Mouse (Mus musculus) lung, embryonic 14.5 days (tissue): ENCODE results near the gene Agpat4. TPM values are rescaled to one million over a fixed set of nuclear protein-coding genes. Genes with fewer than 3 reads are reported as not detected.

Source experiments
- ATAC-seq: fragments of 200-750 bp; cut with Nextera tagmentation; 2 replicates; pipeline ENCODE4 v1.8.0; 2017; ENCODE audit warnings: mild to moderate bottlenecking, moderate TSS enrichment, moderate library complexity; ENCODE audit not compliant: insufficient read depth
- DNase-seq: peaks from one replicate; pipeline ENCODE4 v3.0.0-alpha.2; 2015
- H3K27ac ChIP-seq: fragments of 300-500 bp; sonication (generic); 2 replicates; pipeline ENCODE4 v1.5.1; 2014; ENCODE audit warnings: low read depth, mild to moderate bottlenecking, moderate library complexity
- H3K27me3 ChIP-seq: fragments of 300-500 bp; sonication (generic); 2 replicates; pipeline ENCODE4 v1.6.1; 2014; ENCODE audit warnings: low read length, control low read depth; ENCODE audit not compliant: insufficient read depth
- H3K36me3 ChIP-seq: fragments of 300-500 bp; sonication (generic); 2 replicates; pipeline ENCODE4 v1.6.1; 2014; ENCODE audit warnings: control low read depth; ENCODE audit not compliant: insufficient read depth
- H3K4me1 ChIP-seq: fragments of 300-500 bp; sonication (generic); 2 replicates; pipeline ENCODE4 v1.6.1; 2014; ENCODE audit warnings: antibody characterized with exemption, control low read depth; ENCODE audit not compliant: insufficient read depth
- H3K4me2 ChIP-seq: fragments of 300-500 bp; sonication (generic); 2 replicates; pipeline ENCODE4 v1.6.1; 2014; ENCODE audit warnings: mild to moderate bottlenecking
- H3K4me3 ChIP-seq: fragments of 300-500 bp; sonication (generic); 2 replicates; pipeline ENCODE4 v1.5.1; 2014; ENCODE audit warnings: low read depth, low read length
- H3K9ac ChIP-seq: fragments of 300-500 bp; sonication (generic); 2 replicates; pipeline ENCODE4 v1.6.1; 2014
- H3K9me3 ChIP-seq: fragments of 300-500 bp; sonication (generic); 2 replicates; pipeline ENCODE4 v1.6.1; 2016; ENCODE audit warnings: low read depth, low read length, control low read depth
- CTCF ChIP-seq: IDR thresholded peaks from 2 replicates; pipeline ENCODE4 v1.5.1; 2016; ENCODE audit warnings: antibody characterized with exemption, low read depth
- WGBS: fragments of 180-500 bp; shearing (Covaris S2); extraction: QIAGEN DNeasy Blood & Tissue Kit; methylation state at CpG from one replicate; pipeline ENCODE4 v1.1.7; 2014; 5-methylcytosine and 5-hydroxymethylcytosine counted together
- polyA plus RNA-seq: library from polyadenylated mRNA; unstranded; fragments of >200 nt; fragmentation: Nextera tagmentation; extraction: Ambion mirVana; gene quantifications from 2 replicates; pipeline ENCODE4 v1.2.1, GENCODE M21; 2014

Agpat4 gene
- polyA plus RNA-seq, 1 experiment from 2014 or later = 28.2 TPM

GRCm38 (mm10) chr17:12123168-12123567 lies 4.7 kb downstream of the Agpat4 start:
- H3K9me3 ChIP-seq = peaks cover 3% of the 10 kb centered on the region; the same call in 1 of the 2 replicates
- DNase-seq = no peak
- no peak for ATAC-seq
- H3K27ac ChIP-seq = no peak overlapping the region
- H3K27me3 ChIP-seq = no peaks in the 10 kb centered on the region
- no peak overlapping the region for H3K4me3 ChIP-seq
- H3K9ac ChIP-seq = no peak overlapping the region
- TF ChIP-seq CTCF = no peak
- 72% methylated on average over 3 of the region's 3 CpGs for WGBS
- H3K4me1 ChIP-seq = no peaks in the 10 kb centered on the region
- H3K4me2 ChIP-seq = no peak overlapping the region
- peaks cover 21% of the 10 kb centered on the region for H3K36me3 ChIP-seq

GRCm38 (mm10) chr17:12127056-12127455 lies 8.6 kb downstream of the Agpat4 start:
- no peak for TF ChIP-seq CTCF
- H3K36me3 ChIP-seq = peaks cover 27% of the 10 kb centered on the region
- WGBS = 76% methylated on average over 4 of the region's 4 CpGs
- H3K27ac ChIP-seq = no peak overlapping the region
- ATAC-seq (peak; percentile 66), DNase-seq (peak; percentile 28)
- no peaks in the 10 kb centered on the region for H3K4me1 ChIP-seq
- no peak overlapping the region for H3K4me2 ChIP-seq
- peaks cover 3% of the 10 kb centered on the region; the same call in 1 of the 2 replicates for H3K9me3 ChIP-seq
- no peaks in the 10 kb centered on the region for H3K27me3 ChIP-seq
- H3K9ac ChIP-seq = no peak overlapping the region
- H3K4me3 ChIP-seq = no peak overlapping the region

GRCm38 (mm10) chr17:12128976-12129375 lies 10.5 kb downstream of the Agpat4 start:
- TF ChIP-seq CTCF = no peak
- no peak for ATAC-seq

GRCm38 (mm10) chr17:12131171-12131570 lies 12.7 kb downstream of the Agpat4 start:
- WGBS = 75% methylated on average over 5 of the region's 5 CpGs
- Histone ChIP-seq H3K9ac (no peak overlapping the region), H3K4me3 (no peak overlapping the region), H3K4me1 (no peaks in the 10 kb centered on the region), H3K36me3 (peaks cover 11% of the 10 kb centered on the region; the same call in 1 of the 2 replicates), H3K4me2 (no peak overlapping the region), H3K9me3 (no peaks in the 10 kb centered on the region), H3K27ac (no peak overlapping the region), H3K27me3 (no peaks in the 10 kb centered on the region)
- no peak for ATAC-seq
- no peak for TF ChIP-seq CTCF
- no peak for DNase-seq

More at GRCm38 (mm10) chr17:12128976-12129375, 10.5 kb downstream of the Agpat4 start:
- Histone ChIP-seq H3K36me3 (peaks cover 23% of the 10 kb centered on the region), H3K4me3 (no peak overlapping the region), H3K4me2 (no peak overlapping the region), H3K9ac (no peak overlapping the region), H3K9me3 (peaks cover 3% of the 10 kb centered on the region; the same call in 1 of the 2 replicates), H3K4me1 (no peaks in the 10 kb centered on the region), H3K27ac (no peak overlapping the region), H3K27me3 (no peaks in the 10 kb centered on the region)
- no peak for DNase-seq
- 83% methylated on average over 2 of the region's 2 CpGs for WGBS

- DNase-seq = no peak
- Histone ChIP-seq H3K4me1 (no peaks in the 10 kb centered on the region), H3K4me2 (no peak overlapping the region), H3K27ac (no peak overlapping the region), H3K9me3 (no peaks in the 10 kb centered on the region), H3K9ac (no peak overlapping the region), H3K27me3 (no peaks in the 10 kb centered on the region), H3K4me3 (no peak overlapping the region), H3K36me3 (peaks cover 7% of the 10 kb centered on the region; the same call in 1 of the 2 replicates)
- no peak for TF ChIP-seq CTCF
- ATAC-seq = no peak
- 92% methylated on average over 7 of the region's 7 CpGs for WGBS
Measured at GRCm38 (mm10) chr17:12131581-12131980, 13.1 kb downstream of the Agpat4 start.

GRCm38 (mm10) chr17:12132904-12133303 lies 14.4 kb downstream of the Agpat4 start:
- H3K36me3 ChIP-seq = peaks cover 6% of the 10 kb centered on the region; the same call in 1 of the 2 replicates
- ATAC-seq (no peak), DNase-seq (no peak)
- H3K4me2 ChIP-seq = no peak overlapping the region
- no peak for TF ChIP-seq CTCF
- H3K9me3 ChIP-seq = no peaks in the 10 kb centered on the region
- 93% methylated on average over 3 of the region's 3 CpGs for WGBS
- no peaks in the 10 kb centered on the region for H3K4me1 ChIP-seq
- H3K9ac ChIP-seq = no peak overlapping the region
- no peak overlapping the region for H3K27ac ChIP-seq
- H3K4me3 ChIP-seq = no peak overlapping the region
- H3K27me3 ChIP-seq = no peaks in the 10 kb centered on the region

- Histone ChIP-seq H3K9me3 (no peaks in the 10 kb centered on the region), H3K27ac (no peak overlapping the region), H3K4me1 (no peaks in the 10 kb centered on the region), H3K4me2 (no peak overlapping the region), H3K9ac (no peak overlapping the region), H3K27me3 (no peaks in the 10 kb centered on the region), H3K4me3 (no peak overlapping the region), H3K36me3 (peaks cover 6% of the 10 kb centered on the region; the same call in 1 of the 2 replicates)
- DNase-seq (no peak), ATAC-seq (no peak)
- 90% methylated on average over 8 of the region's 8 CpGs for WGBS
- no peak for TF ChIP-seq CTCF
Measured at GRCm38 (mm10) chr17:12133985-12134384, 15.5 kb downstream of the Agpat4 start.
